Mouse (Mus musculus) cerebellum, adult 9-10 months (tissue): ENCODE data around the gene Il13.

ENCODE experiments used
- DNase-seq: peaks from one replicate; pipeline ENCODE4 v3.0.0; 2022

Il13 gene

DNA sequence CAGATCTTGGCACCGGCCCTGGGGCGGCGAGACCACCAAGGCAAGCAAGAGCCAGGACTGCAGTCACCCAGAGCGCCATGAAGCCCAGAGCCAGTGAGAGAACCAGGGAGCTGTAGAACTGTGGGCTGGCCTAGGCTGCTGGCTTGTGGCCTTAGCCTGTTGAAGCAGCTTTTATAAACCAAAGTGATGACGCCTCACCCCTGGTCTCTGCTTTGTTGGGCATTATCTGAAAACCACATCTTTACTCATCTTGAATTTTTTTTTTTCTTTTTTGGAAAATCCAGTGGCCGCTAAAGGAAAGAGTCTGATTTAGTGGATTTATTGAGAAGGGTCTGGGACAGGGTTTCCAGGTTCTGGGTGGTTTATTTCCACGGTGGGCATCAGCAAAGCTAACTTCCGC, at the start of gene Il13:
Gene Il13, minus strand, starts transcription at position 147 of the 400 bp plus-strand sequence.
- DNase-seq = no peak

DNA sequence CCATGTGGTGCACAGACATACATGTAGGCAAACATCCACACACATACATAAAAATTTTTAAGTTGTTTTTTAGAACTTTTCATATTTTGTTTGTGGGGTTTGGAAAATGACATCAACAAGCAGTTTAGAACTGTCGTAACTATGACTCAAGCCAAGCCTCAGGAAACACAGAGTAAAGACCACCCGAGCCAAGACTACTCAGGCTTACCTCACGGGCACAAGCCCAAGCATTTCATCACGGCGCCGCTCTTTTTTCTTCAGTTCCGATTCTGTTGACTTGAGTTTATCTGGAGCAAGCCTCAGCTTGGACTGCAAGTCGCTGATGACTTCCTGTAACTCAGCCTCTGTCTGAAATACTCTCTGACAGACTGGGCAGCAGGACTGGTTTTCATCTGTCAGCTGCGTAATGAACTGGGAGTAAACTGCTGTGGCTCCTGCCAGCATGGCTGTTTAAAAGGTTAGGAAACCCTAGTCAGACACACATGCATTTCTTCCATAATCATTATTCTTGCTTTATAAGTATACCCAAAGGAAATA, 48.6 kb upstream of the Il13 start:
- no peak for DNase-seq

DNA sequence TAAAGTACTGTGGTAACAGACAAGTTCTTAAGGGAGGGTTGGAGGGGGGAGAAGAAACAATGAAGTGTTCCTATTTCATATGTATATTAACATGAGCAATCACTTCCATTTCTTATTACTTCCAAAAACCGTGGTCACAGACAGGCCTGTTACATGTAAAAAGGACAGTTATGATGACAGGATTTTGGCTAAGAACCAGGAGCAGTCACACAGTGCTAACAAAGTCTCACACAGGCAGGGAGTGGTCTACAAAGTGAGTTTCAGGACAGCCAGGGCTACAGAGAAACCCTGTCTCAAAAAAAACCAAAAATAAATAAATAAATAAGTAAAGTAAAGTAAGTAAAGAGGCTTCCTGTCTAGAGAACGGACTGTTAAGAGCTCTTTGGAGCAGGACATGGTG, 47.7 kb upstream of the Il13 start:
- no peak for DNase-seq

DNA sequence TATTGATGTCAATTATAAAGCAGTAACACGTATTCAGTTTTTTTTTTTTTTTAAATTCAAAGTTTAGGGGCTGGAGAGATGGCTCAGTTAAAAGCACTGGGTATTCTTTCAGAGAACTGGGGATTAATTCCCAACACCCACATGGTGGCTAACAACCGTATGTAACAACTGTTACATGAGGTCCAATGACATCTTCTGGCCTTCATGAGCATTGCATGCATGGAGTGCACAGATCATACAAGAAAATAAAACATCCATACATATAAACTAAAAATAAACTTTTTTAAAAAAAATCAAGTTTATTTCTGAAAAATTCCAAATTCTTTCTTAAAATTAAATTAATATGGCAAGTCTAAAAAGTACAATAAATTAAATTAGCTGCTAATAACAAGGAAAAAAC, 47.2 kb upstream of the Il13 start:
- DNase-seq = no peak

DNA sequence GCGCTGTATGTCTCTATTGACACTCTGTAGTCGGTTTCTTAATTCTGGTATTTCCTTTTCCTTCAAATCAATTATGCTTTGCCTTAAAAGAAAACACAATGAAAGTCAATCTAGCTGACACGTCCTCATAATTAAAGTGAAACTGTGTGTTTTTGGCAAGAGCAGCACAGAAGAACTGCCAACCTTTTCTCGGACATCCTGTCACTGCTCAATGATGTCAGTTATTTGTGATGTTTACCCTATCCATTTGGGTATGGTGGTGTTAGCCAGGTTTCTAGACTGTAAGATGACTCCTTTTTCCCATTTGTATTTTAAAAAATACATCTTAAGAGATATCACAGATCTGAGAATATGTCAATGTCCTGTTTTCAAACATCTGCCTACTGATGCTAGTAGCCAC, 45.6 kb upstream of the Il13 start:
- DNase-seq = no peak

DNA sequence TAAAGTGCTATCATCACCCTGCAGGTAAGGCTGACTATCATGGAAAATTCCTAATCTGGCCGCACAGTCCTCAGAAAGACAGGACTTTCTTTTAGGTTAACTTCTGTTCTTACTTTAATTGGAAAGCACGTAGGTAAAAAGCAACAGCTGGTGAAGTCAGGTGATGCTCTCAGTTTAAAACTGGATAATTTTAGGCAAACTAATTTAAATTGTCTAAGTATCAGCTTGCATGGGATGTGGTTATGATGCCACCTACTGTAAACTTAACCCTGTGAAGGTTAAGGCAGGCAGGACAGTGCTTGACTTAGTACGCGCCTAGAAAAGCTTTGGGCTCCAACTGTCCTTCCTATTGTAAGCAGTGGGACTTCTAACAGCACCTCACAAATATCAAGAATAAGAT, 36.9 kb upstream of the Il13 start:
- DNase-seq = no peak

DNA sequence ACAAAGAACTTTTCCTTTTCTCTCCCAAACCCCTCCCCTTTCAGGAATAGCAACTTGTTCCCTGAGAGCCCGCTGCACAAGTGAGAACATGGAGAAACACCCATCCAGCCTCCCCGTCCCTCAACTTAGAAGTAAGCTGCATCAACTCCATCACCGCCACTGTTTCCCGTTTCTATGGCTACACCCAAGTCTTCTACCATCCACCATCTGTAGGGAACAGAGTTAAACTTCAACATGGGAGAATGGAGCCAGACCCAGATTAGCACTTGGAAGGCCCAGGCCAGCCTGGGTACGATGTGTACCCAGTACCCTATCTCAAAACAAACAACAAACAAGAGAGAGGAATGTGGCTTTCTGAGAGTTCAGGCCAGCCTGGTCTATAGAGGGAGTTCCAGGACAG, 29.6 kb upstream of the Il13 start:
- DNase-seq = no peak

DNA sequence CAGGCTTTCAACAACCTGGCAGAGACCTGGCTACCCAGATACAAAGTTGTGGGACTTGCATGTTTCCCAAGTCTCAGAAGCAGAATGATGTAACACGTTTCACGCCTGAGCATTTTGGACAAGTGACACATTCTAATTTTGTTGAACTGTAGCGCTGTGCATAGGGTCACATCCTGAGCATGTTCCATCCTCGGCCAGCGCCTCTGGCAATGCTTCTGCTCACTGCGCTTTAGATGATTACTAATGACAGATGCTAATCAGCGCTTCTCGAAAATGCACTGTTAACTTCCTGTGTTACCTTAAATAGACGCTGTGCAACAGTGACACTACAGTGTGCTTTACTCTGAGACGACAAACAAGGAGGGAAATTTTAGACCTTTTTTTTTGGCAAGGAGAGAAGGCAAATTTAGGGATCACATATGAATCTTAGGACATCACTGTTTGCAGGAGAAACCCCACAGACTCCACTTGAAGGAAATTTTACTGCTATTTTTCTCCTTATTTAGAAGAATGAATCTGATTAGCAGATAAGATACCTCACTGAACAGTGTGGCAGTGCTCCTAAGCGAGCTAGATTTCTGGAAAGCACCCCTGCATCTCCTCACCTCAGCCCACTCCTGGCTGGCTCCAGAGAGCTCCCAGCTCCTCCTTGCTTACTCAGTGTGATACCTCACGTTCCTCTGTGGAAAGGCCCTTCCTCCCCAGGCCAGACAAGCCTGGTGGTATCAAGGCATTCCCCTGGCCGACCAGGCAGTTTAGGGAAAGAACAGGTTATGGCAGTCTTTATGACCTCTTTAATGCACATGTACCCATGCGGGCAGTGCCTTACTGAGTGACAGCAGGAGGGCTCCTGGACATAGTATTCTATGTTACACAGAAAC, 28.5 kb upstream of the Il13 start:
- peak; percentile 6 for DNase-seq

DNA sequence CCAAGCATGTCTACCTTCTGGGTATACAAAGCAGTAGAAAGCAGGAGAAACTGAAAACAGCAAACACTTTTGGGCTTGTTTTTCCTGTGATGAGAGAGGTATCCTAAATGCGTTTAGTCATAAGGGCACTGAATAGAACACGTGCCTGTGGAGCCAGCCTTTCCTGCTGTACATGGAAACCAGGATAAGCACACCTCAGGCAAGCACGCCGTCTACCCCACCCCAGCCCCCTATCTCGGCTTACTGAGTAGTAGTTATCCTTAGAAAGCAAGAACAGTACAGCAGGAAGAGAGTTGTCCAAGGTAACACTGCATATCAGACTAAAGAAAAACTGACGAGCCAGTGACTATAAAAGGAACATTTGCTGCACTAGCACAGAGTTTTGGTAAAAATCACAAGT, 23.3 kb upstream of the Il13 start:
- no peak for DNase-seq

DNA sequence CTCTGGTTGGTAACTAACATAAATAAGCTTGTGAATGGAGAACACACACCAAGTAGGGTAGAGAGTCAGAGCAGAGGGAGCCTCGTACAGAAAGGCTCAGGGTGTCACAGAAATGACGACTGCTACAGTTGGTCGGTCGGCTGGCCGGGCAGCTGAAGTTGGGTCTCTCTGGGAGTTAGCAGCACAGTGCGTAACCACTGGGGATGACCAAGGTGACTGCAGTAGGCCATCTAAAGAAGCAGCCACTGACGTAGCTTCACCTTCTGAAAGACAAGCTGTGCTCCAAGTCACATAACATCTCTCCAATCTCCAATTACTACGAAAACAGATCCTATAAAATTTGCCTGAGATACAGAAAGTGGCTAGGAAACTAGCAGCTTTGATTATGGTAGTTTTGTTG, 22.9 kb upstream of the Il13 start:
- no peak for DNase-seq

DNA sequence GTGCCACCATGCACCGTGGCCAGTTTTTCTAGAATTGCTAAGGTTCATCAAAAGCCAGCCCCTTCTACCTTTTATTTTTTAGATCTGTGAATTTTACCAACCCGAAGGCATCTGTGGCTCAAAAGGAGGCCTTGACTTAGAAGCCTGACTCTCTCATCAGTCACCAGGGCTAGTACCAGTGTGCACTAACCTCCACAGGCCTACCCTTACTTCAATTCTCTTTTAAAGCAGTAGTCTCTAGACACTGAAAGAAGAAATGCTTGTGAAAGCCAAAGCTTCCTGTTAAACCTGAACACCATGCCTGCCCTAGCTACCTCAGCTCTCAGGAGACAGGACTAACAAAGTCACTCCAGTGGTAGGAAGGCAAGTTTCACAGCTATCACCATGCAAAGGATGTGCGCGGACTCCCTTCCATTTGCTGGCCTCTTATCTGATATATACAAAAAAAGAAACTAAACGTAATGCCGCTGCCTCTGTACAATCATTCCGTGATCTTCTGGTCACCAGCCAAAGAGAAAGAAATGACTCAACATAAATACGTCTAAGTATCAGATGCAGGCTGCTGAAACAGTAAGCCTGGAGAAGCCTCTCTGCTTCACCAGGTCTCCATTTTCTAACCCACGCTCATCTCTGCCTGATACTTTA, 22.2 kb upstream of the Il13 start:
- no peak for DNase-seq

DNA sequence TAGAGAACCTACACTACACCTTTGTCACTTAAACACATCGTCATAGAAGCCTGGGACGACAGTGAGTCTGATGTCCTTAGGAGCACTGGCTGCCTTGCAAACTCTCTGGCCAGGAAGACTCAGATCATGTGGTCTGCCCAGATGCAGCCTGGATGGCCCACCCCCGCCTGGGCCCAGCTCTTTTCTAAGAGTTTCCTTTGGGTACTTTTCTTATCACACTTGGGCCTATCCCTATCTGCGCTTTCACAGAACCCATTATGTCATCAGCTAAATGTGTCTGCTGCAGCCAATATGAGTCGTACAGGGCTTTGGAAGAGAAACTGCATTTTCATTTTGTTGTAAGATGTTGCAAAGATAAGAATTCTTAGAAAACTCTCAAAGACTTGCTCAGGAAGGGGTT, 20.5 kb upstream of the Il13 start:
- DNase-seq = no peak

DNA sequence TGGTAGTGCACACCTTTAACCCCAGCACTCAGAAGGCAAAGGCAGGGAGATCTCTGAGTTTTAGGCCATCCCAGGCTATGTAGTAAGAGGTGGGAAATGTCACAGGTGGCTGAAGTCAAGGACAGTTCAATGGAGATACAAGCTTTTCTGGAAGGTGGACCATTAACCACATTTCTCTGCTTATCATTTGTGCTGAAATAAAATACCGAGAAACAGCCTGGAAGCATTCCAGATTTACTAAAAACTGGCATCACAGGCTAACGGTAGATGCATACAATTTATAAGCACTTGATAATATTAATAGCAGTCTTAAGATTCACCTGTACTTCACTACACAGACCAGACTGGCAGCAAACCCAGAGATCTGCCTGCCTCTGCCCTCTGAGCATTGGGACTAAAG, 17.9 kb upstream of the Il13 start:
- no peak for DNase-seq

DNA sequence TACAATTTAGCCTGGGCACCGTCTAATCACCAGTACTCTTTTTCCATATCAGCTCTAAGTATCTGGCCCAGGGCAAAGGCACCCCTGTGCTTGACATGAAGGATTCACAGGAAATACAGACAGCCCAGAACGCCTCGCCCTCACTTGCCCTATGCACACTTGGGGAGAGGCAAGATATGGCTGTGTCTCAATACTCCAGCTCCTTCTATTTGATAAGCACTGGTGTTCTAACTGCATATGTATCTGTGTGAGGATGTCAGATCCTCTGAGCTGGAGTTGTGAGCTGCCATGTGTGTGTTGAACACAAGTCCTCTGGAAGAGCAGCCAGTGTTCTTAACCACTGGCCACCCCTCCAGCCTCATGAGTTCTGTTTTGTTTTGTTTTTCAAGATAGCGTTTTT, 16.9 kb upstream of the Il13 start:
- DNase-seq = no peak

DNA sequence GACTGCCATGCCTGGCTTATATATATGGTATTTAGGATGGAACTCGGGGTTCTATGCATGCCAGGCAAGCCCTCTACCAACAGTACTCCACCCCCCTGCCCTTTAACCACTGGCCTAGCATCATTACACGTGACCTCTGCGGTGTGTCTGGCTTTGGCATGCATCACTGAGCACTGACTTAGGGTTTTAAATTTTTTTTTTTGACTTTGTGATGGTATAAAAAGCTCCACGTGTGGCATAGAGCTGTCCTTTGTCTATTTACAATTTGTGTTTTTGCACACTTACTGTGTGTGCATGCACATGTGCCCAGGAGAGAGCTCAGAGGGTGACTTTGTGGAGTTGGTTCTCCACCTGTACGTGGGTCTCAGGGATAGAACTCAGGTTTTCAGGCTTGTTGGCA, 9.5 kb upstream of the Il13 start:
- DNase-seq = no peak

DNA sequence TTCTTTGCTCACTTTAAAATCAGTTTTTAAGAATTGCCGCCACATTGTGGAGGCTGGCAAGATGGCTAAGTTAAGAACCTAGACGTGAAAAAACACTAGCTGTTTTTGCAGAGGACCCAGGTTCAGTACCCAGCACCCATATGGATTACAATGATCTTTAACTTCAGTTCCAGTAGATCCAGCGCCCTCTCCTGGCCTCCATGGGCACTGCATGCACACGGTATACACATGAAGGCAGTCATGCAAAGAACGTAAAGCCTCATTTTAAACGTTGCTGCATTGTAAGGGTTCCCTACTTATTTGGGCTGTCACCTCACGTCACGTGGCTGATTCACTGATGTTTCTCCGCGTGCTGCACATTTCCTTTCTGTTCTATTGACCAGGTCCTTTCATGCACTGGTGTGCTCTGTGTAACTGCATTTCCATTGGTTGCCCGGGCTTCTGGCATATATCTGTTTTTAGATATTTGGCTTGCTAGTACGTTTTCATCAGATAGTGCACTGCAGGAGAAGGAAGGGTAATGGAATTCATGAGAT, 8.3 kb upstream of the Il13 start:
- no peak for DNase-seq

DNA sequence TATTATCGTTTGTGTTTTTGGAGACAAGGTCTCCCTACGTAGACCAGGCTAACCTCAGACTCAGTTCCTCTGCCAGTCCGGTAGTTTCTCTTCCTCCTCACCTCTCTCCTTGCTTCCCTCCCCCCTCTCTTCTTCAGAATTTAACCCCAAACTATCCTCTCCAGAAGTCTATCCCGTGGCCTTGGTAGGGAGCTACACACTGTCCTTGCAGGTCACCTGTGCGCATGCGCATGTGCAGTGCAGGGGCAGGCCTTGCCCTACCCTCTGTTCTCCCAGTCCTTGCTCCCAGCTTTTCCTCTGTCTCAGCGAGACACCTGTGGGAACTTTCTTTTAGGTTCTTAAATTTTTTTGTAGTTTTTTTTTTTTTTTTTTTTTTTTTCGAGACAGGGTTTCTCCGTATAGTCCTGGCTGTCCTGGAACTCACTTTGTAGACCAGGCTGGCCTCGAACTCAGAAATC, 3.3 kb upstream of the Il13 start:
- no peak for DNase-seq

DNA sequence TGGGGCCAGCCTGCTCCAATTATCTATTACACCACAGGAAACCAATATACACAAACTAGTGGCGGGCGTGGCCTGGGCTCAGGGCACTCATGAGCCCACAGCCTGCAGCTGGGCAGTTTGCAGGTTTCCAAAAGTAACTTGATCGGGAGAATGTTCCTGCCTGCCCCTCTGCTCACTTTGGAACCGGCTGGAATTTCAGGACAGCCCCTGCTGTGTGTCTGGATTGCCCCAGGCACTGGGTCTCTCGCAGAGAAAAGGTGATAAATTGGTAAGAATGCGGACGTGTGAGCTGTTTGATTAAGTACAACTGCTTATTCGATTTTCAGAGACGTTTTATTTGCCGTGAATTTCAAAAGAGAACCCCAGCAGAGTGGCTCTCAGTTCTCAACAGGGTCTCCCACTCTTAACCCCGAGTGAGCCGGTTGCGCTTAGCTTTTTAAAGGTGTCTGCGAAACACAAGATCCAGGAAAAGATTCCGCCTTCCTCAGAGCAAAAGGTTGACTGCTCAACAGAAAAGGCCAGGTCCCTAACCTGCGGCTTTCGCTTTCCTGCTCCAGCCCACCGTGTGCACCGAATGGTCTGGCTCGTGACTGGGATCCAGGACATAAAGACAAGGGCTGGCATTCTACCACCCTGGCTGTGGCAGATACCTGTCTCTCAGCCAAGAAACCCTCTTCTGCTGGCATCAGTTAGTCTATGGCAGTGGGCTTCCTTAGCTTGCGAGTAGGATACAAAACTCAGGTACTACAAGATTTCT, 2.7 kb upstream of the Il13 start:
- no peak for DNase-seq

DNA sequence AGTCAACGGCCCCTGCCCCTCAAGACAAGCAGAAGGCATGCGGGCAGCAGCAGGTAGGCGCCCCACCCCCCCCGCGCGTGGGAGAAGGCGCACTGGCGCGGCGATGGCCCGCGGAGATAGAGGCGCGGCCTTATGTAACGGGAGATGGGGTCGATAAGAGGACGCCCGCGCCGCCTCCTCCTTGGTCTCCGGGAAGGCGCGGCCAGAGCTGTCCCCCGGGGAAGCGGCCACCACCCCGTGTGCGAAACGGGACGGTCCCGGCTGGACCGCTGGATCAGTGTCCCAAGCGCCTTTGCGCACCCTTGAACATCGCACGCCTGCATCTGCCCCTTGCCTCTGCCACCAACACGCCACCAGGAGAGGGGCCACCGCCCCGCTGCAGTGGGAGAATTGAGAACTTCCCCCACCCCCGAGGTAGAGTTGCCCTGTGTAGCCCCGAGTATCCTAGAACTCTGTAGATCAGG, 1.7 kb upstream of the Il13 start:
- peak; percentile 17 for DNase-seq

DNA sequence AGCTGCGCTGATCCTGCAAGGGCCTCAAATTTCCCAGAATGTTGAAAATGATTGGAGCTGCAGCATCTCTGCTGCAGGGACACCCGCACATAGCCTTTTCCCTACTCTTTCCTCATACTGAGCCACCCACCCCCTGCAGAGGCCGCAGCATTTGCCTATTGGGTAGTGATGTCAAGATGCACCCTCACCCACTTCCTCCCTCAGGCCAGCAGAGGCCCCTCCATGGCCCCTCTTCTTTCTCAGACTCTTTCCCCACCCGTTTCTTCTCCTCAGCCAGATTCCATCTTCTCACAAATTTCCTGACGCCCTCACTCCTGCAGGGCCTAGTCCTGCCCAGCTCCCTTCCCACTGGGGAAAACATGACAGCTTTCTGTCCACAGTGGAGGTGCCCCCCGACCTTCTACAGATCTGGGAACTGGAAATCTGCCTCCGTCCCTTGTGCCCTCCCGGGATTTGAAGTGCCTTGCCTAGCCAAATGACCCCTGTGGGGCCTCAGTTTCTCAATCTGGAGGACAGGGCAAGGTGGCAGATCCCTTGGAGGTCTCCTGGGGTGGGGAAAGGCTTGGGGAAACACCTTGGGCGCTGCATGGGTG, 1.2 kb upstream of the Il13 start:
- DNase-seq = no peak

DNA sequence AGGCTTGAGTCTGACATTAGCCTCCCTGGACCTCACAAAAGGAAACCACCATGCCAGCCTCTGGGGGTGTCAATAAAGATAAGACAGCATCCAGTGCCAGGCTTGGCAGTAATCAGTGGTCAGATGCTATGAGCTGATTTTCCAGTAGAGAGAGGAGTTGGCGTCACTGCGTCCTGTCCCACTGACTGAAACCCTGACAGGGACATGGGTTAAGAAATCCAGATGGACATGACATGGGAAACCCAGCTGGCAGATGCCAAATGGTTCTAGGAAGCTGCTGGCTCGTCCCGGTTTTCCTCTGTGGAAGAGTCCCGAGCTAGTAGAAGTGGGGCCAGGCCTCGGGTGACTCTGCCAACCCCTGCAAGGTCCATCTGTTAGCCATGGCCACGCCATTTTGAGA, 858 bp downstream of the Il13 start:
- DNase-seq = no peak

DNA sequence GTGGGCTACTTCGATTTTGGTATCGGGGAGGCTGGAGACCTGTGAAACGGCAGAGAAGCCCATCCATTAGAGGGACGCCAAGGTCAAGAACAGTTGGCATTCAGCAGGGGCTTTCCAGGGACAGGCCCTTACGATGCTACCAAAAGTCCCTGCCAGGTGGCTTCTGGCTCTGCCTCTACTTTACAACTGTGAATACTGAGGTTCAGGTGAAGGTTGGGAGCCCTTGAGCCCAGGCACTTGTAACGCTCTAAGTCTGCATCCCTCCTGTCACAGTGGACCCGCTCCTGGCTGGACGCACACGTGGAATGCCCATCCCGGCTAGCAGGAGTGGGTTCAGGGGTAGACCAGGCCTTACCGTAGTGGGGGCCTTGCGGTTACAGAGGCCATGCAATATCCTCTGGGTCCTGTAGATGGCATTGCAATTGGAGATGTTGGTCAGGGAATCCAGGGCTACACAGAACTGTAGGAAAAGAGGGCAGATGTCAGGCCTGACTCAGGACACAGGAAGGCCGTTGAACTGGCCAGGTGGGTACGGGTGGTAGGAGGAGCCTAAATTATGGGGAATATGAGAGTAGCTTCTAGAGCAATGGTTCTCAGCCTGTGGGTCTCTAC, 2.3 kb downstream of the Il13 start:
- DNase-seq = no peak
